ENCODE assay signal across 27 mouse cellular contexts in genomic region chr14:92829171-92829570, GRCm38 (mm10).
DNase-seq lines count a peak whose midpoint lies in the region; ATAC-seq lines count a peak whose summit lies in the region.
"Had no signal": no experiment of that assay in that cellular context is flagged by ENCODE, and none has a peak within 500 bp of the region (broad histone marks: within the 10 kb centered on the region; RNA-seq: fewer than 3 reads in every experiment).

No protein-coding gene starts in this region.

- ATAC-seq in frontal cortex, adult (ENCODE audit: low TSS enrichment), result 0 out of 2 replicates have a peak, but pooled peaks have one; percentile 20
- peak; percentile 22; the same call in 1 of the 2 replicates for ATAC-seq in embryonic facial prominence, embryonic 14.5 days (ENCODE audit: low read depth)
- ATAC-seq: intestine, postnatal 0 days; midbrain, embryonic 13.5 days had no signal

- H3K4me2 ChIP-seq in embryonic facial prominence, embryonic 14.5 days (ENCODE audit: low read depth, low read length), result no peak overlapping the region
- H3K4me2 ChIP-seq: embryonic facial prominence, embryonic 15.5 days; heart, embryonic 13.5 days; hindbrain, embryonic 14.5 days; limb, embryonic 12.5 days; liver, embryonic 11.5 days; midbrain, embryonic 13.5 days had no signal

- peak; percentile 18 for DNase-seq in embryo, embryonic 11 days
- DNase-seq in embryo, embryonic 9.5 days (ENCODE audit: extremely low spot score), result no peak
- no peak for DNase-seq in frontal cortex, postnatal 14 days (ENCODE audit: low spot score in 2 of 2)
- peak; percentile 67 for DNase-seq in embryonic facial prominence, embryonic 14.5 days (ENCODE audit: low spot score)
- peak; percentile 37 for DNase-seq in retina, postnatal 1 day
- no peak for DNase-seq in lung, adult 18-20 months
- no peak for DNase-seq in spleen, postnatal 4 days (ENCODE audit: low spot score in 2 of 2)
- DNase-seq: adrenal gland, postnatal 14 days; cerebellum, adult 8-10 months; cerebellum, postnatal 25 days; heart, adult 2 months; heart, postnatal 10 days; kidney, adult 9 months; kidney, postnatal 10 days; lung, postnatal 36 days; right cerebral cortex, postnatal 25 days; thymus, adult 18-20 months; thymus, postnatal 25 days had no signal

- no peaks in the 10 kb centered on the region for H3K27me3 ChIP-seq in embryonic facial prominence, embryonic 14.5 days (replicated peaks; ENCODE audit: control insufficient read depth, insufficient read depth, low read length)
- H3K27me3 ChIP-seq: embryonic facial prominence, embryonic 15.5 days; heart, embryonic 13.5 days; limb, embryonic 12.5 days; midbrain, embryonic 13.5 days had no signal

- H3K4me1 ChIP-seq in embryonic facial prominence, embryonic 14.5 days (ENCODE audit: control insufficient read depth, insufficient read depth, low read length), result no peaks in the 10 kb centered on the region
- H3K4me1 ChIP-seq: embryonic facial prominence, embryonic 15.5 days; heart, embryonic 13.5 days; limb, embryonic 12.5 days had no signal

- H3K9me3 ChIP-seq in embryonic facial prominence, embryonic 14.5 days (ENCODE audit: control insufficient read depth, low read length), result no peaks in the 10 kb centered on the region
- H3K9me3 ChIP-seq: embryonic facial prominence, embryonic 15.5 days; heart, embryonic 13.5 days; limb, embryonic 12.5 days; midbrain, embryonic 13.5 days had no signal

- no peak overlapping the region for H3K27ac ChIP-seq in embryonic facial prominence, embryonic 14.5 days (replicated peaks; ENCODE audit: low read depth, low read length)
- H3K27ac ChIP-seq: embryonic facial prominence, embryonic 15.5 days; heart, adult 2 months; heart, embryonic 13.5 days; hindbrain, embryonic 14.5 days; limb, embryonic 12.5 days; midbrain, embryonic 13.5 days had no signal

- no peaks in the 10 kb centered on the region for H3K36me3 ChIP-seq in embryonic facial prominence, embryonic 14.5 days (ENCODE audit: control insufficient read depth, insufficient read depth, low read length)
- H3K36me3 ChIP-seq: embryonic facial prominence, embryonic 15.5 days; G1E; heart, embryonic 13.5 days; limb, embryonic 12.5 days; midbrain, embryonic 13.5 days had no signal

- no peak overlapping the region for H3K4me3 ChIP-seq in embryonic facial prominence, embryonic 14.5 days (ENCODE audit: low read depth, low read length)
- H3K4me3 ChIP-seq: embryonic facial prominence, embryonic 15.5 days; heart, adult 2 months; heart, embryonic 13.5 days; limb, embryonic 12.5 days; midbrain, embryonic 13.5 days had no signal

- no peak overlapping the region for H3K9ac ChIP-seq in embryonic facial prominence, embryonic 14.5 days (ENCODE audit: low read depth, low read length)
- H3K9ac ChIP-seq: embryonic facial prominence, embryonic 15.5 days; heart, embryonic 13.5 days; hindbrain, embryonic 14.5 days; limb, embryonic 12.5 days; midbrain, embryonic 13.5 days had no signal

- 18% methylated on average over 4 of the region's 4 CpGs for WGBS in embryonic facial prominence, embryonic 14.5 days

Comparison
In these comparisons a context has a peak if more than half of its experiments do, and no peak if none do; other contexts are left out.
1. DNase-seq: peak in embryo, embryonic 11 days (single experiment), embryonic facial prominence, embryonic 14.5 days (single experiment) and retina, postnatal 1 day (single experiment); none in embryo, embryonic 9.5 days (single experiment), frontal cortex, postnatal 14 days (0 of 2), lung, adult 18-20 months (0 of 2) and spleen, postnatal 4 days (0 of 2).